Mouse (Mus musculus) bone marrow, adult 2 months (tissue): ENCODE data around the gene Hoxa3.

Experiments used
- CTCF ChIP-seq: fragments of 200-500 bp; IDR thresholded peaks from 2 replicates; pipeline ENCODE4 v1.5.1; 2011; ENCODE audit warnings: low read length, control low read depth; ENCODE audit not compliant: control insufficient read depth, insufficient read depth
- POLR2A ChIP-seq: fragments of 200-500 bp; IDR thresholded peaks from 2 replicates; pipeline ENCODE4 v1.6.1; 2011; ENCODE audit warnings: low read depth, mild to moderate bottlenecking, control low read depth, low read length, borderline replicate concordance; ENCODE audit not compliant: control insufficient read depth

- TF ChIP-seq CTCF, result no peak
- no peak for TF ChIP-seq POLR2A
These were observed 53.9 kb downstream of the Hoxa3 start for GRCm38 (mm10) chr6:52159164-52159761.
